Mouse (Mus musculus): ENCODE data around the gene Gm20388.

The Gm20388 gene

GRCm38 (mm10) chr8:121115948-121116347 is 1205.3 kb downstream of the Gm20388 start, which contains the start of gene Foxc2:
Foxc2 (plus strand) TSS chr8:121116171.
- in situ Hi-C loops (cut with MboI): loop anchor here (25.0 kb wide), 1 partner anchor 396 kb away; no protein-coding TSS in a partner anchor

- in situ Hi-C loops (cut with MboI): loop anchor here (25.0 kb wide), 1 partner anchor 396 kb away; no protein-coding TSS in a partner anchor
Measured at GRCm38 (mm10) chr8:121116591-121117185, 1206.0 kb downstream of the Gm20388 start.

GRCm38 (mm10) chr8:121117186-121117651 is 1206.6 kb downstream of the Gm20388 start:
- in situ Hi-C loops (cut with MboI): loop anchor here (25.0 kb wide), 1 partner anchor 395 kb away; no protein-coding TSS in a partner anchor

- in situ Hi-C loops (cut with MboI): loop anchor here (25.0 kb wide), 1 partner anchor 394 kb away; no protein-coding TSS in a partner anchor
Measured at GRCm38 (mm10) chr8:121117906-121118305, 1207.3 kb downstream of the Gm20388 start.

GRCm38 (mm10) chr8:121118634-121119420 is 1208.2 kb downstream of the Gm20388 start:
- in situ Hi-C loops (cut with MboI): loop anchor here (25.0 kb wide), 1 partner anchor 393 kb away; no protein-coding TSS in a partner anchor

GRCm38 (mm10) chr8:121119635-121120455 is 1209.2 kb downstream of the Gm20388 start:
- in situ Hi-C loops (cut with MboI): loop anchor here (25.0 kb wide), 1 partner anchor 392 kb away; no protein-coding TSS in a partner anchor

- in situ Hi-C loops (cut with MboI): loop anchor here (25.0 kb wide), 1 partner anchor 392 kb away; no protein-coding TSS in a partner anchor
Measured at GRCm38 (mm10) chr8:121120456-121121419, 1210.1 kb downstream of the Gm20388 start.

- in situ Hi-C loops (cut with MboI): loop anchor here (25.0 kb wide), 1 partner anchor 391 kb away; no protein-coding TSS in a partner anchor
Measured at GRCm38 (mm10) chr8:121121704-121122103, 1211.1 kb downstream of the Gm20388 start.

GRCm38 (mm10) chr8:121122368-121122767 is 1211.7 kb downstream of the Gm20388 start:
- in situ Hi-C loops (cut with MboI): loop anchor here (25.0 kb wide), 1 partner anchor 390 kb away; no protein-coding TSS in a partner anchor

GRCm38 (mm10) chr8:121123113-121123512 is 1212.5 kb downstream of the Gm20388 start:
- in situ Hi-C loops (cut with MboI): loop anchor here (25.0 kb wide), 1 partner anchor 389 kb away; no protein-coding TSS in a partner anchor

GRCm38 (mm10) chr8:121124547-121125239 is 1214.1 kb downstream of the Gm20388 start:
- in situ Hi-C loops (cut with MboI): loop anchor here (25.0 kb wide), 1 partner anchor 388 kb away; no protein-coding TSS in a partner anchor

- in situ Hi-C loops (cut with MboI): no loop called here
Measured at GRCm38 (mm10) chr8:121125311-121125876, 1214.8 kb downstream of the Gm20388 start.

- in situ Hi-C loops (cut with MboI): no loop called here
Measured at GRCm38 (mm10) chr8:121126191-121126590, 1215.5 kb downstream of the Gm20388 start.

GRCm38 (mm10) chr8:121126694-121127093 is 1216.1 kb downstream of the Gm20388 start:
- in situ Hi-C loops (cut with MboI): no loop called here

- in situ Hi-C loops (cut with MboI): no loop called here
Measured at GRCm38 (mm10) chr8:121127291-121127701, 1216.7 kb downstream of the Gm20388 start.

- in situ Hi-C loops (cut with MboI): no loop called here
Measured at GRCm38 (mm10) chr8:121127756-121128375, 1217.2 kb downstream of the Gm20388 start, which contains the start of gene Foxl1. Foxl1 (plus strand) TSS chr8:121127940.

GRCm38 (mm10) chr8:121128531-121129264 is 1218.1 kb downstream of the Gm20388 start:
- in situ Hi-C loops (cut with MboI): no loop called here
